Mouse (Mus musculus) small intestine, adult 2 months (tissue): ENCODE measurements around the gene Rgs19. TPM values are rescaled to one million over a fixed set of nuclear protein-coding genes. Genes with fewer than 3 reads are reported as not detected.

Experiments used
- H3K27ac ChIP-seq: fragments of 200-500 bp; 2 replicates; pipeline ENCODE4 v1.5.1; 2012; ENCODE audit warnings: low read depth, low read length, control low read depth, inconsistent platforms; ENCODE audit not compliant: insufficient read depth
- H3K27me3 ChIP-seq: fragments of 200-500 bp; 2 replicates; pipeline ENCODE4 v1.6.1; 2012; ENCODE audit warnings: mild to moderate bottlenecking, moderate library complexity, low read length, inconsistent platforms; ENCODE audit not compliant: control insufficient read depth, insufficient read depth
- H3K36me3 ChIP-seq: fragments of 200-500 bp; 2 replicates; pipeline ENCODE4 v1.6.1; 2012; ENCODE audit warnings: mild to moderate bottlenecking, low read length, control low read depth, inconsistent platforms; ENCODE audit not compliant: control insufficient read depth, insufficient read depth
- H3K4me1 ChIP-seq: fragments of 200-500 bp; 2 replicates; pipeline ENCODE4 v1.6.1; 2012; ENCODE audit warnings: low read length, inconsistent platforms, mixed read lengths; ENCODE audit not compliant: control insufficient read depth, insufficient read depth, insufficient read length
- H3K4me3 ChIP-seq: fragments of 200-500 bp; 2 replicates; pipeline ENCODE4 v1.5.1; 2012; ENCODE audit warnings: low read depth, mild to moderate bottlenecking, control low read depth, inconsistent platforms, low read length, moderate library complexity
- CTCF ChIP-seq: fragments of 200-500 bp; IDR thresholded peaks from 2 replicates; pipeline ENCODE4 v1.5.1; 2012; ENCODE audit warnings: low read depth, mild to moderate bottlenecking, control low read depth, inconsistent platforms, low read length, moderate library complexity, mixed read lengths; ENCODE audit not compliant: insufficient replicate concordance, insufficient read length; ENCODE audit errors: extremely low read depth
- POLR2A ChIP-seq: fragments of 200-500 bp; IDR thresholded peaks from 2 replicates; pipeline ENCODE4 v1.6.1; 2012; ENCODE audit warnings: low read depth, mild to moderate bottlenecking, control low read depth, inconsistent platforms, low read length, moderate library complexity
- WGBS: fragments of 180-500 bp; shearing (Covaris S2); methylation state at CpG from one replicate; pipeline ENCODE4 v1.1.7; 2018; 5-methylcytosine and 5-hydroxymethylcytosine counted together
- polyA plus RNA-seq: library from polyadenylated mRNA; depleted of rRNA; stranded (reverse); fragments of >200 nt; gene quantifications from 2 replicates; pipeline ENCODE4 v1.2.3, GENCODE M21; 2012

The Rgs19 gene
- polyA plus RNA-seq, 1 experiment, result 24.1 TPM

DNA sequence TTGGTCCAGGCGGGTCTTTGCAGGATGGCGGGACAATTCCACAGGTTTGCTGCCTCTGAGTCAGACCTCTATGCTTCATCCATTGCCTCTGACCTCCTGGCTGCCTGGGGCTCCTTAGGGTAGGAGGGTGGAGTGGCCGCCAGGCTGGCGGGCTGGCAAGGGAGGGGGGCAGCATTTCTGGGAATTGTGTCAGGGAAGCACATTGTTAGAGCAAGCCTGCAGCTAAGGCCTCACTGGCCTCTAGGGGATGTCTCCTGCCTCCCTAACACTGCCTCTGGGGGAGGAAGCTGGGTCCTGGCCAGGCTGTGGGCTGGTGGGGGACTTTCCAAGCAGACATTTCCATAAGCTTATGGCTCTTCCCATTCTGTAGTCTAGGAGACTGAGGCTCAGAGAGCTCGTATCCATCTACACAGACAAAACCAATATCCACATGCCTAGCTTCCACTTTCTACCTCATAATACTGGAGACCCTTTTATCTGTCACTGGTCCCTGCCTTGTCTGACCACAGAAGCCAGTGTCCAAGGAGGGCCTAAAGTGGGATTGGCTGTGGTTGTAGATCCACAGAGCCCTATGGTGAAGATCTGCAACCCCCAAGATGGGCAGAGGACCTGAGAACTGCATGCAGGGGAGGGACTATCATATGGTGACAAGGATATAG, 16.6 kb downstream of the Rgs19 start:
- Histone ChIP-seq H3K36me3 (no peaks in the 10 kb centered on the region), H3K4me3 (no peak overlapping the region), H3K4me1 (peaks cover 3% of the 10 kb centered on the region; the same call in 1 of the 2 replicates), H3K27ac (peak overlapping the region; percentile 40), H3K27me3 (peaks cover 26% of the 10 kb centered on the region)
- TF ChIP-seq POLR2A (no peak), CTCF (no peak)
- WGBS, result 82% methylated on average over 5 of the region's 5 CpGs

DNA sequence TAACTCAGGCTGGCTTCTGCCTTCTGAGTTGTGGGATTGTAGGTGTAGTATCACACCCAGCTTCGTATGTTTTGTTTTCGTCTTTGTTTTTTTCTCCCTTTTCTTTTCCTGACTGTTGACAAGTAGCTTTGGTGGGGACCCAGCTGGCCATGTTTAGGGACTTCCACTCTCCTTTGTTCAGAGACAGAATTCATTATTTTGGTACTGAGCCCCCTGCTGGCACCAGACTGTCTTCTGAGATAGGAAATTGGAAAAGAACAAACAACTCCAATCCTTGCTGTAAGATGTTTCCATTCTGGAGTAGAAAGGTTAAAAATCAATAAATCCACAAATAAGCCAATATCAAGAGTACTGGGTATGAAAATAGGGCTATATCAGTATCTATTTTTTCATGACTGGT, 17.4 kb downstream of the Rgs19 start:
- H3K36me3 ChIP-seq, result no peaks in the 10 kb centered on the region
- peaks cover 34% of the 10 kb centered on the region for H3K27me3 ChIP-seq
- no peak overlapping the region for H3K27ac ChIP-seq
- 76% methylated on average over 2 of the region's 2 CpGs for WGBS
- peaks cover 3% of the 10 kb centered on the region; the same call in 1 of the 2 replicates for H3K4me1 ChIP-seq
- no peak overlapping the region for H3K4me3 ChIP-seq
- no peak for TF ChIP-seq CTCF
- no peak for TF ChIP-seq POLR2A

DNA sequence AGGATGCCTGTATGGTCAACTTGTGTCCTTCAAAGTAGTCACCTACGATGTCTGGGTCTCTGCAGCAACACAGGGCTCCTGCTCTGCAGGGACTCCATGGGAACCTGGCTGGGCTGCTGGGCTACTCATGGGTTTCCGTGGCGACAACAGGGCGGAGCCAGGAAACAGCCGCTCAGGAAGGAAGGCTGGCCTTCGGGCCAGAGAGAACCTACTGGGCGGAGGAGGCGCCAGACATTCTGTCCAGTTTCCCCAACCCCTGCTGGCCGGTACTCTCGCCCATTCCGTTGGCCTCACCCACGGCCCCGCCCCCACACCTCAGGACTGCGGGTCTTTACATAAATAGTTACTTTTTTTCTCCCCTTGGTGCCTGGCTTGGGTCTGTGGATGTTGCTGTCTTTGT, 18.3 kb downstream of the Rgs19 start:
- H3K36me3 ChIP-seq, result no peaks in the 10 kb centered on the region
- no peak for TF ChIP-seq POLR2A
- no peak for TF ChIP-seq CTCF
- H3K27ac ChIP-seq, result no peak overlapping the region
- peaks cover 44% of the 10 kb centered on the region for H3K27me3 ChIP-seq
- 3% methylated on average over 14 of the region's 14 CpGs for WGBS
- no peaks in the 10 kb centered on the region; the same call in 1 of the 2 replicates for H3K4me1 ChIP-seq
- H3K4me3 ChIP-seq, result peak overlapping the region; percentile 4; the same call in 1 of the 2 replicates

DNA sequence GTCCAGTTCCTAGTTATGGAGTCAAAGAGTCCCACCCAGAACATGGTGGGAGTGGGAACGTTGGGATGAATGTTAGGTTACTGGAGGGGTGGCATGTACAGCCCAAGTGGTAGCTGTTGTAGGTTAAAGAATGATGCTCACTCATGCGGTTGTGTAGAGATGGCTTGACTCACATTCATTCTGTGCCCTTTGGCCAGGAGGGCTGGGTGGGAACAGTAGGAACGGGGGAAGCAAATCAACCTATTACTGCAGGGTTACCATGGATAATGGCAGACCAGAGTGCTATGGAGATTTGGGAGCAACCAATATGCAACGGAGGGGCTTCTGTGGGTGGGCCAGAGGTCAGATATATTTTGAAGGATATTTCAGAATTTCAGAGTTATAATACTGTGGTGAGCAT, 18.8 kb downstream of the Rgs19 start:
- TF ChIP-seq CTCF (no peak), POLR2A (no peak)
- H3K27me3 ChIP-seq, result peaks cover 46% of the 10 kb centered on the region
- H3K36me3 ChIP-seq, result no peaks in the 10 kb centered on the region
- H3K27ac ChIP-seq, result no peak overlapping the region
- 77% methylated on average over 4 of the region's 4 CpGs for WGBS
- H3K4me3 ChIP-seq, result no peak overlapping the region
- no peaks in the 10 kb centered on the region; the same call in 1 of the 2 replicates for H3K4me1 ChIP-seq

DNA sequence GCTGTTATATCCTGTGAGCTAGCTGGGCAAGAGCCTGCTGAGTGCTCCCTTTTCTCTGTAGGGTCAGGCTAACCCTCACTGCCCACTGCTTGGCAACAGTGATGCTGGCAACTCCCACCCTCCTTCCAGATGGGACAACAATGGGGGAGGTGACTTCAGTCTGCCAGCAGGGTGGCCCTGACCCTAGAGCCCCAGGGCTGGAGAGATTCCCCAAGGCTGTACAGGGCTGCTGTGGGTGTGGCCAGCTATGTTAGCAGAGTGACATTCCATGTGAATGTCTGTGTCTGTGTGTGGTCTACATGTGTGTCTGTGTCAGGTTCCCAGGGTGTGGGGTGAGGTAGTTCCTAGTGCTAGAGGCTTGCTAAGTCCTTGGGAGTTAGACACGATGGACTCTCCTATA, 20.3 kb downstream of the Rgs19 start:
- no peaks in the 10 kb centered on the region; the same call in 1 of the 2 replicates for H3K4me1 ChIP-seq
- 61% methylated on average over 1 of the region's 1 CpGs for WGBS
- peak overlapping the region; percentile 43; the same call in 1 of the 2 replicates for H3K27ac ChIP-seq
- no peak overlapping the region for H3K4me3 ChIP-seq
- no peak for TF ChIP-seq POLR2A
- H3K36me3 ChIP-seq, result no peaks in the 10 kb centered on the region
- H3K27me3 ChIP-seq, result peaks cover 50% of the 10 kb centered on the region

DNA sequence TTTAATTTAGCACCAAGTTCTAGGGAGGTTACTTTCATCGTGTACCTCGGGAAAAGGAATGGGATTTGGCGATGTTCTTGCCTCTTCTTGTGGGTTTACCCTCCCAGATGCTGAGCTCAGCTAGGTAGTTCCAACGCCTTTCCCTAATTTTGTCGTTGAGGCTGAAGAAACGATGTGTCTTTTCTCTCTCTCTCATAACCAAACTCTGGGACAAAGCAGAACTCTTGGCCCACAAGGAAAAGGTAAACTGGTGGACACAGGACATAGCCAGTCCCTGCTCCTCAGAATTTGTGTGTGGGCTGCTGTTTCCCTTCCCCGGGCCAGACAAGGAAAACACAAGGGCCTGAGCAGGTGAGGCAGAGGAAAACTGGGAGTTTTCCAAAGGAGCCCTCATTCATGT, 21.8 kb downstream of the Rgs19 start:
- Histone ChIP-seq H3K36me3 (no peaks in the 10 kb centered on the region), H3K4me1 (no peaks in the 10 kb centered on the region; the same call in 1 of the 2 replicates), H3K4me3 (no peak overlapping the region), H3K27me3 (peaks cover 53% of the 10 kb centered on the region), H3K27ac (no peak overlapping the region; the same call in 1 of the 2 replicates)
- 41% methylated on average over 7 of the region's 7 CpGs for WGBS
- TF ChIP-seq POLR2A (no peak), CTCF (no peak)

DNA sequence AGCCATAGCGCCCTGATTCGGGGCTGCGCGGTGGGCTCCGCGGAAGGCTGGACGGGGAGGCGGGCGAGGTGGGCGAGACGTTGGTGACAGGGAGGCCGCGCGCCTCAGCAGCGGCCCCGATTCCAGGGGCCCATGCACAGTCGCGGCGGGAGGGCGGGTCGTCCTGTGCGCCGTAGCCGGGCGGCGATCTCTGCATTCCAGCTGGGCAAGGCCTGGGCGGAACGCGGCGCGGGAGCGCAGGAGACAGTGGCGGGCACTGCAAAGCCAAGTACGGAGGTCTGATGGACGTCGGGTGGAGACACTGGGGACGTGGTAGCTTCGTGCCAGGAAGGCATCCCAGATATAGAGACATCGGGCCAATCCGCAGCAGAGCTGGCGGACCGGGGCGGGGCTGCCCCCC, 22.5 kb downstream of the Rgs19 start, which contains the start of gene Sox18:
TSS of gene Sox18 (minus strand) at position 315 of the 400 bp plus-strand sequence.
- 1% methylated on average over 43 of the region's 43 CpGs for WGBS

More for the DNA sequence above, 22.5 kb downstream of the Rgs19 start, which contains the start of gene Sox18:
- Histone ChIP-seq H3K4me1 (no peaks in the 10 kb centered on the region; the same call in 1 of the 2 replicates), H3K27me3 (peaks cover 56% of the 10 kb centered on the region), H3K36me3 (no peaks in the 10 kb centered on the region), H3K4me3 (peak within 1 kb of the TSS; percentile 50), H3K27ac (no peak within 1 kb of the TSS; the same call in 1 of the 2 replicates)
- no peak for TF ChIP-seq POLR2A
- no peak for TF ChIP-seq CTCF
